Mouse (Mus musculus) G1E (cell line): ENCODE data around the gene Acot11. TPM values are rescaled to one million over a fixed set of nuclear protein-coding genes. Genes with fewer than 3 reads are reported as not detected.

ENCODE experiments used
- ATAC-seq: 2 replicates; pipeline ENCODE4 v1.8.0; 2016; ENCODE audit warnings: mild to moderate bottlenecking; ENCODE audit not compliant: insufficient number of reproducible peaks, poor library complexity, low FRiP score, severe bottlenecking; ENCODE audit errors: extremely low read depth
- DNase-seq: peaks from one replicate; pipeline ENCODE4 v3.0.0; 2012; ENCODE audit warnings: low spot score
- H3K27me3 ChIP-seq: 2 replicates; pipeline ENCODE4 v1.6.1; 2012; ENCODE audit warnings: mild to moderate bottlenecking, low read length, inconsistent platforms; ENCODE audit not compliant: insufficient read depth
- H3K36me3 ChIP-seq: replicated peaks from 2 replicates; pipeline ENCODE3; 2012; ENCODE audit warnings: mild to moderate bottlenecking, inconsistent platforms
- H3K4me1 ChIP-seq: 2 replicates; pipeline ENCODE4 v1.6.1; 2012; ENCODE audit warnings: low read depth, low read length, inconsistent platforms, mixed read lengths; ENCODE audit not compliant: insufficient read depth
- H3K4me3 ChIP-seq: 2 replicates; pipeline ENCODE4 v1.5.1; 2012; ENCODE audit warnings: low read depth, mild to moderate bottlenecking, inconsistent platforms, low read length, moderate library complexity, mixed read lengths
- H3K9me3 ChIP-seq: replicated peaks from 2 replicates; pipeline ENCODE4 v1.6.1; 2012; ENCODE audit warnings: inconsistent platforms
- CTCF ChIP-seq: IDR thresholded peaks from 2 replicates; pipeline ENCODE4 v1.5.1; 2012; ENCODE audit warnings: low read depth, low read length, inconsistent platforms, mixed read lengths
- GATA1 ChIP-seq: IDR thresholded peaks from 2 replicates; pipeline ENCODE4 v1.6.1; 2012; ENCODE audit warnings: borderline replicate concordance, low read length, inconsistent platforms, mixed read lengths
- GATA2 ChIP-seq: IDR thresholded peaks from 2 replicates; pipeline ENCODE4 v1.6.1; 2012; ENCODE audit warnings: low read depth, low read length, inconsistent platforms, borderline replicate concordance
- POLR2AphosphoS5 ChIP-seq: IDR thresholded peaks from 2 replicates; pipeline ENCODE4 v1.6.1; 2012; ENCODE audit warnings: low read depth, low read length, inconsistent platforms; ENCODE audit not compliant: insufficient replicate concordance
- TAL1 ChIP-seq: conservative IDR thresholded peaks from 2 replicates; pipeline ENCODE4 v1.6.1; 2012; ENCODE audit warnings: low read depth, low read length, inconsistent platforms, mixed read lengths
- polyA plus RNA-seq: library from polyadenylated mRNA; stranded (reverse); fragments of >175 nt; gene quantifications from 2 replicates; pipeline ENCODE4 v1.2.3, GENCODE M21; 2012
- total RNA-seq, 2 experiments: library from RNA; stranded (forward) in 1 of 2; stranded (reverse) in 1 of 2; fragments of 200-1000 nt in 1 of 2; fragments of >200 nt in 1 of 2; fragmentation: Nextera tagmentation in 1 of 2; gene quantifications; 2 replicates each; pipeline ENCODE4 v1.2.3; 2014 to 2017

The Acot11 gene
- total and polyA plus RNA-seq, 3 experiments = 0.02 to 0.11 TPM; not detected in 1

- H3K36me3 ChIP-seq = no peaks in the 10 kb centered on the region
- no peak for ATAC-seq
- no peak for DNase-seq
- H3K4me1 ChIP-seq = no peaks in the 10 kb centered on the region
- H3K27me3 ChIP-seq = peaks cover 52% of the 10 kb centered on the region
- H3K9me3 ChIP-seq = no peaks in the 10 kb centered on the region
- TF ChIP-seq CTCF (no peak), GATA2 (no peak), GATA1 (no peak), TAL1 (no peak), POLR2AphosphoS5 (no peak)
- H3K4me3 ChIP-seq = no peak overlapping the region
Measured at GRCm38 (mm10) chr4:106699989-106700388, 104.8 kb downstream of the Acot11 start.

Other genes starting within 250 kb of the Acot11 start
- 15.4 and 15.9 TPM in 2 replicates for gene Dhcr24, start 244.0 kb downstream of the Acot11 start, total RNA-seq (2014; fragmentation: Nextera tagmentation)
- 29.6 and 33.2 TPM in 2 replicates for gene Dhcr24, start 244.0 kb downstream of the Acot11 start, total RNA-seq (2017)
- gene Dhcr24, start 244.0 kb downstream of the Acot11 start, polyA plus RNA-seq = 37.9 and 43.4 TPM in 2 replicates
- gene Lexm, start 187.8 kb downstream of the Acot11 start, total RNA-seq (2014; fragmentation: Nextera tagmentation) = not detected in 2 replicates
- gene Lexm, start 187.8 kb downstream of the Acot11 start, total RNA-seq (2017) = not detected in 2 replicates
- gene Lexm, start 187.8 kb downstream of the Acot11 start, polyA plus RNA-seq = not detected in 2 replicates
- gene Ttc22, start 182.6 kb downstream of the Acot11 start, total RNA-seq (2014; fragmentation: Nextera tagmentation) = not detected in 2 replicates
- gene Ttc22, start 182.6 kb downstream of the Acot11 start, total RNA-seq (2017) = not detected in 2 replicates
- gene Ttc22, start 182.6 kb downstream of the Acot11 start, polyA plus RNA-seq = not detected in 2 replicates
- 8.7 and 10.7 TPM in 2 replicates for gene Pars2, start 153.9 kb downstream of the Acot11 start, total RNA-seq (2014; fragmentation: Nextera tagmentation)
- 12.7 and 14.0 TPM in 2 replicates for gene Pars2, start 153.9 kb downstream of the Acot11 start, total RNA-seq (2017)
- gene Pars2, start 153.9 kb downstream of the Acot11 start, polyA plus RNA-seq = 2.9 and 4.5 TPM in 2 replicates
- gene Ttc4, start 126.1 kb downstream of the Acot11 start, total RNA-seq (2014; fragmentation: Nextera tagmentation) = 73.6 and 90.8 TPM in 2 replicates
- gene Ttc4, start 126.1 kb downstream of the Acot11 start, total RNA-seq (2017) = 58.7 and 59.5 TPM in 2 replicates
- 5.6 and 16.6 TPM in 2 replicates for gene Ttc4, start 126.1 kb downstream of the Acot11 start, polyA plus RNA-seq
- not detected in 2 replicates for gene Mroh7, start 74.1 kb downstream of the Acot11 start, total RNA-seq (2014; fragmentation: Nextera tagmentation)
- 0.06 and 0.11 TPM in 2 replicates for gene Mroh7, start 74.1 kb downstream of the Acot11 start, total RNA-seq (2017)
- gene Mroh7, start 74.1 kb downstream of the Acot11 start, polyA plus RNA-seq = not detected in 2 replicates
- not detected in 2 replicates for gene Fam151a, start 71.1 kb downstream of the Acot11 start, total RNA-seq (2014; fragmentation: Nextera tagmentation)
- gene Fam151a, start 71.1 kb downstream of the Acot11 start, total RNA-seq (2017) = not detected in 2 replicates
- not detected in 2 replicates for gene Fam151a, start 71.1 kb downstream of the Acot11 start, polyA plus RNA-seq
- gene Ssbp3, start 105.7 kb upstream of the Acot11 start, total RNA-seq (2014; fragmentation: Nextera tagmentation) = 232 and 311 TPM in 2 replicates
- 27.5 and 46.6 TPM in 2 replicates for gene Ssbp3, start 105.7 kb upstream of the Acot11 start, total RNA-seq (2017)
- 685 and 787 TPM in 2 replicates for gene Ssbp3, start 105.7 kb upstream of the Acot11 start, polyA plus RNA-seq